Mouse (Mus musculus) lung, postnatal 0 days (tissue): ENCODE data around the gene Ccdc184. TPM values are rescaled to one million over a fixed set of nuclear protein-coding genes. Genes with fewer than 3 reads are reported as not detected.
A peak's percentile ranks its signal among the peaks of the same experiment; 100 is the strongest.

Experiments
- ATAC-seq: fragments of 200-750 bp; cut with Nextera tagmentation; 2 replicates; pipeline ENCODE4 v1.8.0; 2017; ENCODE audit warnings: moderate library complexity
- DNase-seq: peaks from one replicate; pipeline ENCODE4 v3.0.0-alpha.2; 2016; ENCODE audit warnings: low spot score
- H3K27ac ChIP-seq: fragments of 300-500 bp; sonication (generic); 2 replicates; pipeline ENCODE4 v1.5.1; 2014; ENCODE audit warnings: antibody characterized with exemption, mild to moderate bottlenecking, low read length, mixed read lengths
- H3K27me3 ChIP-seq: fragments of 300-500 bp; sonication (generic); replicated peaks from 2 replicates; pipeline ENCODE4 v1.6.1; 2014; ENCODE audit warnings: low read length, mixed read lengths; ENCODE audit not compliant: insufficient read depth
- H3K36me3 ChIP-seq: fragments of 300-500 bp; sonication (generic); 2 replicates; pipeline ENCODE4 v1.6.1; 2014; ENCODE audit warnings: low read length, mixed read lengths; ENCODE audit not compliant: insufficient read depth
- H3K4me1 ChIP-seq: fragments of 300-500 bp; sonication (generic); 2 replicates; pipeline ENCODE4 v1.6.1; 2014; ENCODE audit warnings: antibody characterized with exemption, low read depth, low read length, mixed read lengths; ENCODE audit not compliant: insufficient read depth
- H3K4me2 ChIP-seq: fragments of 300-500 bp; sonication (generic); replicated peaks from 2 replicates; pipeline ENCODE4 v1.6.1; 2014; ENCODE audit warnings: low read depth, mild to moderate bottlenecking, low read length, moderate library complexity, mixed read lengths
- H3K4me3 ChIP-seq: fragments of 300-500 bp; sonication (generic); 2 replicates; pipeline ENCODE4 v1.5.1; 2014; ENCODE audit warnings: low read depth, low read length
- H3K9ac ChIP-seq: fragments of 300-500 bp; sonication (generic); replicated peaks from 2 replicates; pipeline ENCODE4 v1.6.1; 2014; ENCODE audit warnings: low read depth, mild to moderate bottlenecking
- H3K9me3 ChIP-seq: fragments of 300-500 bp; sonication (generic); 2 replicates; pipeline ENCODE4 v1.6.1; 2016; ENCODE audit warnings: low read length, mixed read lengths
- CTCF ChIP-seq: IDR thresholded peaks from 2 replicates; pipeline ENCODE4 v1.5.1; 2016; ENCODE audit warnings: antibody characterized with exemption, mild to moderate bottlenecking
- EP300 ChIP-seq: IDR thresholded peaks from 2 replicates; pipeline ENCODE4 v1.6.1; 2016; ENCODE audit warnings: antibody characterized with exemption, mild to moderate bottlenecking, control low read depth
- WGBS: fragments of 180-500 bp; shearing (Covaris S2); extraction: QIAGEN DNeasy Blood & Tissue Kit; methylation state at CpG from one replicate; pipeline ENCODE4 v1.1.7; 2014; 5-methylcytosine and 5-hydroxymethylcytosine counted together
- polyA plus RNA-seq: library from polyadenylated mRNA; unstranded; fragments of >200 nt; fragmentation: Nextera tagmentation; extraction: Ambion mirVana; gene quantifications from 2 replicates; pipeline ENCODE4 v1.2.1, GENCODE M21; 2015

Gene Ccdc184
- polyA plus RNA-seq, 1 experiment from 2014 or later = 0.04 TPM

GRCm38 (mm10) chr15:98181856-98182570 lies 15.1 kb downstream of the Ccdc184 start:
- Histone ChIP-seq H3K9ac (no peak overlapping the region), H3K27me3 (no peaks in the 10 kb centered on the region), H3K27ac (no peak overlapping the region), H3K4me2 (no peak overlapping the region), H3K9me3 (no peaks in the 10 kb centered on the region), H3K4me3 (no peak overlapping the region), H3K36me3 (no peaks in the 10 kb centered on the region), H3K4me1 (no peaks in the 10 kb centered on the region)
- no peak for ATAC-seq
- no peak for DNase-seq
- WGBS = 68% methylated on average over 12 of the region's 12 CpGs
- TF ChIP-seq EP300 (no peak), CTCF (no peak)

DNA sequence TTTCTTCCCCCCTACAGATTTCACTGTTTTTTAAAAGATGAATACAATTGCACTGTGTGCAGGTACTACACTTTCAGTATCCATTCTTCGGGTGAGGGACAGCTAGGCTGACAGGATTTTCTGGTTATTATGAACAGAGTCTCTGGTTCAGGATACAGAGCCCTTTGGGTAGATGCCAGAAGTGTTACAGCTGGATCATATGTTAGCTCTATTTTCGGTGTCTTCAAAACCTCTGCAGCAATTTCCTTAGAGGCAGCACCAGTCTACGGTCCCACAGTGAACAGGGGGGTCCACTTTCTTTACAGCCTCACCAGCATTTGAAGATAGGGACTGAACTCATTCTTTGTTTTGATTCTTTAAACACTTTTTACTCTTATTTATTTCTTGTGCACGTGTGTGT lies 17.5 kb downstream of the Ccdc184 start:
- Histone ChIP-seq H3K9me3 (no peaks in the 10 kb centered on the region), H3K4me2 (no peak overlapping the region), H3K36me3 (no peaks in the 10 kb centered on the region), H3K27me3 (no peaks in the 10 kb centered on the region), H3K27ac (no peak overlapping the region), H3K4me3 (no peak overlapping the region), H3K4me1 (no peaks in the 10 kb centered on the region), H3K9ac (no peak overlapping the region)
- ATAC-seq (no peak), DNase-seq (no peak)
- TF ChIP-seq EP300 (no peak), CTCF (no peak)
- WGBS = 32% methylated on average over 4 of the region's 4 CpGs

DNA sequence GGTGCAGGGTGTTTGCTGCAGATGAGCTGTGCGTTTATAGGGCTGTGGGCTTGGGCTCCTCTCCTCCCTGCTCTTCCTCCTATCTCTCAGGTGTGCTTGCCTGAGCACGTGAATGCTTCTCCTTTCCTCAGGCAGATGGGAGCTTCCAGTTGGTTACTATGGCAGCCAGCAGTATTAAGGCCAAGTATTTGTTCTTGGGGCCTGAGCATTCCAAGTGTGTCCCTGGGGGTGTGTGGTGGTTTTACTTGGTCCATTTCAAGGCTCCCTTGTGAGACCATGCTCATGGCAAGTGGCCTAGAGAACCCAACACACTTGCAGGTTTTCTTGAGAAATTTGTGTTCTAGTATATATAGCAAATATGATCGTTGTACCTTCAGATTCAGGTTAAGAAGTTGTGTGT lies 28.5 kb downstream of the Ccdc184 start, which contains the start of gene Olfr288:
TSS of gene Olfr288 (minus strand) at position 101 of the 400 bp plus-strand sequence.
- TF ChIP-seq CTCF (no peak), EP300 (no peak)
- Histone ChIP-seq H3K9ac (no peak within 1 kb of the TSS), H3K4me1 (no peaks in the 10 kb centered on the region), H3K27ac (no peak within 1 kb of the TSS), H3K9me3 (no peaks in the 10 kb centered on the region), H3K36me3 (no peaks in the 10 kb centered on the region), H3K4me2 (no peak within 1 kb of the TSS), H3K27me3 (no peaks in the 10 kb centered on the region), H3K4me3 (no peak within 1 kb of the TSS)
- no peak for ATAC-seq
- DNase-seq = no peak
- WGBS = 67% methylated on average over 3 of the region's 3 CpGs

GRCm38 (mm10) chr15:98209676-98210075 lies 42.7 kb downstream of the Ccdc184 start:
- 60% methylated on average over 7 of the region's 7 CpGs for WGBS

GRCm38 (mm10) chr15:98213336-98213870 lies 46.4 kb downstream of the Ccdc184 start:
- H3K4me3 ChIP-seq = no peak overlapping the region
- WGBS = 43% methylated on average over 5 of the region's 5 CpGs
- no peaks in the 10 kb centered on the region for H3K9me3 ChIP-seq
- H3K4me1 ChIP-seq = no peaks in the 10 kb centered on the region
- H3K27me3 ChIP-seq = no peaks in the 10 kb centered on the region
- H3K36me3 ChIP-seq = no peaks in the 10 kb centered on the region
- ATAC-seq (no peak), DNase-seq (peak; percentile 11)
- H3K27ac ChIP-seq = 0 out of 2 replicates have a peak overlapping the region, but pooled peaks have one; percentile 32
- no peak overlapping the region for H3K4me2 ChIP-seq
- TF ChIP-seq EP300 = no peak; the same call in 1 of the 2 replicates
- no peak for TF ChIP-seq CTCF
- no peak overlapping the region for H3K9ac ChIP-seq

More at GRCm38 (mm10) chr15:98209676-98210075, 42.7 kb downstream of the Ccdc184 start:
- no peak overlapping the region for H3K4me2 ChIP-seq
- no peaks in the 10 kb centered on the region for H3K27me3 ChIP-seq
- H3K9ac ChIP-seq = no peak overlapping the region
- no peaks in the 10 kb centered on the region for H3K36me3 ChIP-seq
- no peaks in the 10 kb centered on the region for H3K9me3 ChIP-seq
- H3K4me3 ChIP-seq = no peak overlapping the region
- DNase-seq (no peak), ATAC-seq (no peak)
- H3K4me1 ChIP-seq = no peaks in the 10 kb centered on the region
- H3K27ac ChIP-seq = no peak overlapping the region
- TF ChIP-seq EP300 (no peak), CTCF (no peak)

DNA sequence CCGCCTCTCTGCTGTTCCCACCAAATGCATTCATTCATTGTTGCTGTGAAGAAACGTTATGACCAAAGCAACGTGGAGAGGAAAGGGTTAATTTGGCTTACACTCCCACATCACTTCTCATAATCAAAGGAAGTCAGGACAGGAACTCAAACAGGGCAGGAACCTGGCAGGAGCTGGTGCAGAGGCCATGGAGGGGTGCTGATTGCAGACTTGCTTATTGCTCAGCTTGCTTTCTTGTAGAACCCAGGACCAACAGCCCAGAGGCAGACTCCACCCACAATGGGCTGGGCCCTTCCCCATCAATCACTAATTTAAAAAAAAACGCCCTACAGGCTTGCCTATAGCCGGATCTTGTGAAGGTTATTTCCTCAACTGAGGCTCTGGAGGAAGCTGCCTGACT lies 47.2 kb downstream of the Ccdc184 start:
- no peak overlapping the region for H3K4me2 ChIP-seq
- H3K4me3 ChIP-seq = no peak overlapping the region
- no peaks in the 10 kb centered on the region for H3K36me3 ChIP-seq
- peak; percentile 13 for DNase-seq
- ATAC-seq = peak; percentile 68
- no peak overlapping the region for H3K9ac ChIP-seq
- TF ChIP-seq EP300 (no peak), CTCF (no peak)
- H3K4me1 ChIP-seq = no peaks in the 10 kb centered on the region
- 44% methylated on average over 5 of the region's 5 CpGs for WGBS
- no peaks in the 10 kb centered on the region for H3K9me3 ChIP-seq
- no peaks in the 10 kb centered on the region for H3K27me3 ChIP-seq
- no peak overlapping the region for H3K27ac ChIP-seq

Other genes starting within 250 kb of the Ccdc184 start
- 30.3 and 36.7 TPM in 2 replicates for gene Tmem106c, start 203.0 kb upstream of the Ccdc184 start, polyA plus RNA-seq
- gene Col2a1, start 162.5 kb upstream of the Ccdc184 start, polyA plus RNA-seq = 0.18 TPM in 1 of 2 replicates, not detected in the other
- 12.8 and 15.5 TPM in 2 replicates for gene Pfkm, start 74.6 kb upstream of the Ccdc184 start, polyA plus RNA-seq
- gene Senp1, start 73.4 kb upstream of the Ccdc184 start, polyA plus RNA-seq = 9.2 and 10.2 TPM in 2 replicates
- gene Asb8, start 1.5 kb upstream of the Ccdc184 start, polyA plus RNA-seq = 40.3 and 42.3 TPM in 2 replicates
- not detected in 2 replicates for gene Olfr288, start 28.4 kb downstream of the Ccdc184 start, polyA plus RNA-seq
- not detected in 2 replicates for gene Gm44579, start 53.8 kb downstream of the Ccdc184 start, polyA plus RNA-seq
- gene Olfr287, start 53.9 kb downstream of the Ccdc184 start, polyA plus RNA-seq = not detected in 2 replicates
- not detected in 2 replicates for gene Olfr286, start 67.3 kb downstream of the Ccdc184 start, polyA plus RNA-seq
- gene H1fnt, start 90.1 kb downstream of the Ccdc184 start, polyA plus RNA-seq = not detected in 2 replicates
- gene Zfp641, start 129.0 kb downstream of the Ccdc184 start, polyA plus RNA-seq = 0.93 and 1.3 TPM in 2 replicates
- not detected in 2 replicates for gene Olfr285, start 150.2 kb downstream of the Ccdc184 start, polyA plus RNA-seq
- gene Olfr284, start 173.8 kb downstream of the Ccdc184 start, polyA plus RNA-seq = not detected in 2 replicates
- gene Olfr283, start 213.8 kb downstream of the Ccdc184 start, polyA plus RNA-seq = not detected in 2 replicates